Mouse (Mus musculus) embryo, embryonic 11 days (tissue): ENCODE data around the gene Pdgfc.
A peak's percentile ranks its signal among the peaks of the same experiment; 100 is the strongest.

Experiments
- DNase-seq: peaks from one replicate; pipeline ENCODE4 v3.0.0-alpha.2; 2015

Pdgfc gene

DNA sequence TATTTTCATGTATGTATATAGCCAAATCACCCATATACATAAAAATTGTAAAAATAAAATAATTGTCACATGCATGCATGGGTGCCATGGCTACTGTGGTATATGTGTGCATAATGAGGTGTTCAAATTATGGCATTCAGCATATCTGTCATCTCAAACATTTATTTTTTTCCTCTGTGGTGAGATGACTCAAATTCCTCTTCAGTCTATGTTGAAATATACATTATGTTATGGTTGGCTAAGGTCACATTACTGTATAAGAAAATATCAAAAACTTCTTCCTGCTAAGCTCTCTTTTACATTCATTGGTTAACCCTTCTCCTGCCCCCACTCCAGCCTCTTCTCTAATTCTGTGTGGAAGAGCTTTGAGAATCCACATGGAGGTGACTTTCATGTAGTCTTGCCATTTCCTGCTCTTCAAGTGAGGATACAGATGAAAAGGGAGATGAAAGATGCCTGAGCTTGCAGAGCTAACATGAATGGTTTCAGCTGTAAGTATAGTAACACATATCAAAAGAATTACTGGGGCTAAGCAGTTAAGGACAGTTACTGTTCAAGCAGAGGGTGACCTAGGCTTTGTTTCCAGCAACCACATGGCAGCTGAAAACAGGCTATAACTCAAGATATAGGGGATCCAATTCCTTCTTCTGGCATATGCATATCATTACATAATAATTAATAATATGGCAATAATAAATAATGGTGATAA is 124.4 kb downstream of the Pdgfc start:
- DNase-seq, result no peak

- no peak for DNase-seq
These were observed 125.9 kb downstream of the Pdgfc start for GRCm38 (mm10) chr3:81162129-81162528.

- DNase-seq, result no peak
These were observed 127.9 kb downstream of the Pdgfc start for GRCm38 (mm10) chr3:81164091-81164490.

GRCm38 (mm10) chr3:81170073-81170809 is 134.0 kb downstream of the Pdgfc start:
- no peak for DNase-seq

DNA sequence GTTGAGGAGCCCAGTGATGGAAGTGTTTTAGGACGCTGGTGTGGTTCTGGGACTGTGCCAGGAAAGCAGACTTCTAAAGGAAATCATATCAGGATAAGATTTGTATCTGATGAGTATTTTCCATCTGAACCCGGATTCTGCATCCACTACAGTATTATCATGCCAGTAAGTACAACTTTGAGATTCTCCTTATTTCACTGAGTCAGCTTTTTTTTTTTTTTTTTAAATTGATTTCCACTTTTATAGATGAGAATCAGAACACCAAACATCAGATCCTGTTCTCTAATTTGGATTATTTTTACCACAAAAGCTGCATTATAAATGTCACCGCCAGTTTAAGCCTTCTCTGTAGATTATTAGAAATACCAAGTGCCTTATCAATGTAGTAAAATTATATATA is 138.6 kb downstream of the Pdgfc start:
- DNase-seq, result no peak

DNA sequence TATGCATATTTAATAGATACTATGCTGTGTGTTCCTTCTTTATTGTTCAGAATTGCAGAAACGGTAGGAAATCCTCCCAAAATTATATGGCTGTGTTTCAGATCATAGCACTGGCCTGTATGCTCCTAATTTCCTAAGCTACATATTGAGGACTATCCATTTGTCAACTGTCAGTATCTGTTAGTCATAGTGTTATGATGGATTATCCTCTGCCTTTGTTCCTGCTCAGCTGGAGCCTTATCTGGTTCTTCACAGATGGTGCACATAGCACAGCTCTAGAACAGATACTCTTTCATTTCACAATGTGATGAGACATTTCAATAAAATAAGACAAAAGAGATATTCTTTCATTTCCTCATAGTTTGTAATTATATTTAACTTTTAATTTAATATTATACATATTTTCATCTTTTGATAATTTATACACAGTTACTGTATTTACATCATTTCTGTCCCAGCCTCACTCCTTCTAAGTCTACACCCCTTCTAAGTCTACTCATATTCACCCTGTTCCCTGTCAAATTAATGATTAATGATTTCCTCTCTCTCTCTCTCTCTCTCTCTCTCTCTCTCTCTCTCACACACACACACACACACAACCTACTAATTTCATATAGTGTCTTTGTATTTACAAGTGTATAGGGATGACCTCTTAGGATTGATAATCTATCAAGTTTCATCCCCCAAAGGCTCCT is 145.2 kb downstream of the Pdgfc start:
- DNase-seq, result no peak

- DNase-seq, result no peak
These were observed 160.7 kb downstream of the Pdgfc start for GRCm38 (mm10) chr3:81196937-81197336.

DNA sequence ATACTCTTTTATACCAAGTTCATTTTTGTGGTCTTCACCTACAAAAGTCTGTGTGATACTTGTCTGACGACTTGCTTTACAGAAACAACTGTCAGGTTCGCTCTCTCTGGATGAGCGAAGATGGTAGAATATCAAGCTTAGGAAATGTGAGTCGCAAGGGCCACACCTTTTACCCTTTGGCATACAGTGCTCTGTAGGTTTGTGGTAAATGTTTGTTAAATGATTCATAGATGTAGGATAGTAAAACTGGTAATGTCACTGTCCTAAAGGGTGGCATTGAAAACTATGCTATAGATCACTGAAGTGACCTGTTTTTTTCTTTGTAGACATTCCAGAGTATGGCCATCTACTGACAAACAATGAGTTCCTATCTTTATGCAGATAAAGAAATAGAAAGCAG is 161.4 kb downstream of the Pdgfc start:
- no peak for DNase-seq

DNA sequence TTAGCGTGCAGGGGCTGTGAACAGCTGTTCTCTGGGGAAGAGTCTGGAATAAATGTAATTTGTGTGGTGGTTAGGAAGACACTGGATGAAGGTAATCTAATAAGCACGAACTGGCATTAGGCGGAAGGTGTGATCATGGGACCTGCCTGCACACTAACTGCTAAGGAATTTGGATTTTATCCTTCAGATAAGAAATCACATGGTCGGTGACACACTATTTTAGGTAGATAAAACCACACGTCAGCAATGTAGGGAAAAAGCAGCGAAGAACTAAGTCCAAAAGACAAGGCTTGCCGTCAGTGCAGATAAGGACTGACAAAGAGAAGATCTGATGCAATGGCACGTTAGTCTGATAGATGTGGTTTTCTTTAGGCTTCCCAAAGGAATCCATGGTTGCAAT is 164.4 kb downstream of the Pdgfc start:
- no peak for DNase-seq

GRCm38 (mm10) chr3:81205201-81205600 is 169.0 kb downstream of the Pdgfc start:
- DNase-seq, result peak; percentile 59

DNA sequence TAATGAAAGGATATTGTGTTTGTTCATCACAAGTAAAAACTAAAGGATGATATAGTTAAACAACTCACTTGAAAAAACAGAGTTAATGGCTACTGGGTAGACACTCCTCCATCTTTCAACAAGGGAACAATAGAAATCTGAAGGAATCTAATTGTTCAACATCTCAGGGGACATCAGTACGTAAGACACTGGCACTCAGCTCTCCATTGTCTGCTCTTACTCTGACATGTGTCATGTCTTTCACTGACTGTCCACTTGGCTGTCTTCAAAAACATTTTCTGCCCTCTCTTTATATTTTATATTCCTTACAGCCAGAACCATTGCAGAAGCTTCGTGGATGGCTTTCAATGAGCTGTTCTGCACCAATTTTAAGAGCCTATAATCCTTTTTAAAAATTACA is 172.0 kb downstream of the Pdgfc start:
- DNase-seq, result no peak

GRCm38 (mm10) chr3:81211147-81211546 is 174.9 kb downstream of the Pdgfc start:
- DNase-seq, result no peak

GRCm38 (mm10) chr3:81211666-81212065 is 175.4 kb downstream of the Pdgfc start:
- DNase-seq, result no peak

- no peak for DNase-seq
These were observed 179.4 kb downstream of the Pdgfc start for GRCm38 (mm10) chr3:81215547-81216118.

- DNase-seq, result peak; percentile 18
These were observed 185.5 kb downstream of the Pdgfc start for GRCm38 (mm10) chr3:81221682-81222081.

DNA sequence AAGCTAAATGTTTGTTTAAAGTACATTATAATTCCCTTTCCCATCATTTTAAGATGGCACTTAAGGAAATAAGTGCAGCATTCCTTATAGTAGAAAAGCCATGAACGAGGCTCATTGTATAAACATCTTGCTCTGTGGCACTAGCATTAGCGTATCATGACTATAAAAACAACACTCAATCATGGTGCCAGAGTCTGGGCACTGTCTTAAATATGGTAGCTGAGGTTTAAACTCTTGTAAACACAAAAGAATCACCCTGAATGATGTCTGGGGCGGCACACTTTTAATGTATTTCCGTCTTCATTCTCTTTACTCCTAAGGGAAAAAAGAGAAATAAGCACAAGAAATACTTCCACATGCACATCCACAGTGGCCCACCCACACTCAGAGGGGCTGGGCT is 192.1 kb downstream of the Pdgfc start:
- peak; percentile 45 for DNase-seq

DNA sequence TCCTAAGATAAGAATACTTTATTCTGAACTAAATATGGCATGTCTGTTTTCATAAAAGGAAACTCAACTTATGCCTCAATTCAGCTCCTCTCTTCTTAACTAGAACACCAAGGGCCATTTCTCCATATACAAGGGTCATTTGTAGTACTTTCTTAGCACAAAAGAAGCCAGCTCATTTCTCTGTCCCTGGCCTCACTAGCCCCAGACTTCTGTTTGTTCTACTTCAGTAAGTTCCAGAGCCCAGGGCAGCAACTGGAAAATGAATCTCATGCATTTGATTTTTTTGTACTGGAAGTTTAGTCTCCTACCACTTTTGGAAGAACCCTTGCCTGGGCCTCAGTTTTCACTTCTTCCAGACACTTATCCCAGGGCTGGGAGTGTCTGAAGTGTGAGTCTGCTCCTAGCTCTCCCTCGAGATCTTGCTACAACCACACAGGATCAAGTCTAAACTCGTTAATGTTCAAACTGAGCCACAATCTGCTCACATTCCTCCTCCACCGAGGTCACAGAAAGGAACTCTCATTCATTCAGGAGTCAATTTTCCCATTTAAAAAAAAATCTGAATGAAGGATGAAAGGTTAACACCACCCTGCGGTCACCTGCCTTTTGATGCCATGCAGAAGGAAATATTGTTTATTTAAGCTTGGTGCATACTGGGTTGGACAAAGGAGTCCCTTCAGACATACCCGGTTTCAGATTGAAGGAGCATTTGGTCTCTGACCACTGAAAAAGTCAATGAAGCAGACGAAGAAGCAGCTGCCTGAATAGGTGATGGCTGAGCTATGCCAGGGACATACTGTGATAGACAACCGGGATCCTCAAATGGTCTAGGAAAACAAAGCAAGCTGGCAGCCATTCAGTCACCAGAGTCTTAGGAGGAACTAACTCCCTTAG is 206.7 kb downstream of the Pdgfc start:
- DNase-seq, result peak; percentile 37

- DNase-seq, result no peak
These were observed 207.4 kb downstream of the Pdgfc start for GRCm38 (mm10) chr3:81243591-81243990.

- DNase-seq, result no peak
These were observed 226.6 kb downstream of the Pdgfc start for GRCm38 (mm10) chr3:81262801-81263200.
